Mouse (Mus musculus): ENCODE data around the gene Gm49395. TPM values are rescaled to one million over a fixed set of nuclear protein-coding genes. Genes with fewer than 3 reads are reported as not detected.

Gene Gm49395
- polyA plus RNA-seq, 1 experiment from 2014 or later, result 15.3 TPM

GRCm38 (mm10) chr13:114998100-114998499 is 103.6 kb downstream of the Gm49395 start:
- no peak for TF ChIP-seq CTCF (IDR thresholded peaks at IDR 0.05; ENCODE audit: low read depth)
- WGBS, result 88% methylated on average over 10 of the region's 10 CpGs
- H3K9me3 ChIP-seq (replicated peaks; ENCODE audit: low read length), result no peaks in the 10 kb centered on the region
- H3K4me1 ChIP-seq (replicated peaks; ENCODE audit: insufficient read depth, low read length), result no peaks in the 10 kb centered on the region
- ATAC-seq (replicated peaks; ENCODE audit: low FRiP score, low read depth) (no peak), DNase-seq (ENCODE audit: low spot score) (no peak)
- no peak overlapping the region for H3K9ac ChIP-seq (ENCODE audit: low read depth, low read length)
- no peaks in the 10 kb centered on the region for H3K27me3 ChIP-seq (ENCODE audit: insufficient read depth, low read length)
- H3K27ac ChIP-seq, result no peak overlapping the region
- 0 out of 2 replicates have a peak, but pooled peaks cover 3% of the 10 kb centered on the region for H3K36me3 ChIP-seq (ENCODE audit: insufficient read depth, low read length)
- H3K4me3 ChIP-seq (replicated peaks; ENCODE audit: low read depth, low read length), result no peak overlapping the region
- no peak overlapping the region for H3K4me2 ChIP-seq (ENCODE audit: low read length)

- 51% methylated on average over 14 of the region's 14 CpGs for WGBS
- ATAC-seq (replicated peaks; ENCODE audit: low FRiP score, low read depth) (no peak), DNase-seq (ENCODE audit: low spot score) (no peak)
Measured at GRCm38 (mm10) chr13:114992260-114993014, 109.3 kb downstream of the Gm49395 start.

GRCm38 (mm10) chr13:114987668-114988067 is 114.1 kb downstream of the Gm49395 start:
- Histone ChIP-seq H3K4me1 (replicated peaks; ENCODE audit: insufficient read depth, low read length) (no peaks in the 10 kb centered on the region), H3K9ac (ENCODE audit: low read depth, low read length) (no peak overlapping the region), H3K4me2 (ENCODE audit: low read length) (no peak overlapping the region), H3K36me3 (ENCODE audit: insufficient read depth, low read length) (0 out of 2 replicates have a peak, but pooled peaks cover 5% of the 10 kb centered on the region), H3K4me3 (replicated peaks; ENCODE audit: low read depth, low read length) (no peak overlapping the region), H3K9me3 (replicated peaks; ENCODE audit: low read length) (no peaks in the 10 kb centered on the region), H3K27ac (no peak overlapping the region), H3K27me3 (ENCODE audit: insufficient read depth, low read length) (no peaks in the 10 kb centered on the region)
- TF ChIP-seq CTCF (IDR thresholded peaks at IDR 0.05; ENCODE audit: low read depth), result no peak
- DNase-seq (ENCODE audit: low spot score) (no peak), ATAC-seq (replicated peaks; ENCODE audit: low FRiP score, low read depth) (no peak)
- WGBS, result 55% methylated on average over 6 of the region's 6 CpGs

More at GRCm38 (mm10) chr13:114992260-114993014, 109.3 kb downstream of the Gm49395 start:
- Histone ChIP-seq H3K9me3 (replicated peaks; ENCODE audit: low read length) (no peaks in the 10 kb centered on the region), H3K27me3 (ENCODE audit: insufficient read depth, low read length) (no peaks in the 10 kb centered on the region), H3K4me2 (ENCODE audit: low read length) (no peak overlapping the region), H3K4me1 (replicated peaks; ENCODE audit: insufficient read depth, low read length) (no peaks in the 10 kb centered on the region), H3K27ac (no peak overlapping the region), H3K9ac (ENCODE audit: low read depth, low read length) (no peak overlapping the region), H3K36me3 (ENCODE audit: insufficient read depth, low read length) (0 out of 2 replicates have a peak, but pooled peaks cover 3% of the 10 kb centered on the region), H3K4me3 (replicated peaks; ENCODE audit: low read depth, low read length) (no peak overlapping the region)
- no peak for TF ChIP-seq CTCF (IDR thresholded peaks at IDR 0.05; ENCODE audit: low read depth)

- Histone ChIP-seq H3K27me3 (ENCODE audit: insufficient read depth, low read length) (no peaks in the 10 kb centered on the region), H3K36me3 (ENCODE audit: insufficient read depth, low read length) (0 out of 2 replicates have a peak, but pooled peaks cover 7% of the 10 kb centered on the region), H3K4me1 (replicated peaks; ENCODE audit: insufficient read depth, low read length) (no peaks in the 10 kb centered on the region), H3K4me3 (replicated peaks; ENCODE audit: low read depth, low read length) (no peak overlapping the region), H3K27ac (no peak overlapping the region), H3K9ac (ENCODE audit: low read depth, low read length) (no peak overlapping the region), H3K9me3 (replicated peaks; ENCODE audit: low read length) (no peaks in the 10 kb centered on the region), H3K4me2 (ENCODE audit: low read length) (no peak overlapping the region)
- peak; percentile 66 for TF ChIP-seq CTCF (IDR thresholded peaks at IDR 0.05; ENCODE audit: low read depth)
- 16% methylated on average over 2 of the region's 2 CpGs for WGBS
- ATAC-seq (replicated peaks; ENCODE audit: low FRiP score, low read depth) (0 out of 2 replicates have a peak, but pooled peaks have one; percentile 44), DNase-seq (ENCODE audit: low spot score) (peak; percentile 70)
Measured at GRCm38 (mm10) chr13:114987161-114987560, 114.6 kb downstream of the Gm49395 start.

Other genes with a start within 250 kb of the Gm49395 start
- gene Itga2, start 169.8 kb downstream of the Gm49395 start, polyA plus RNA-seq (2015; fragmentation: Nextera tagmentation; extraction: Ambion mirVana), result 1.9 and 2.3 TPM in 2 replicates
- gene Pelo, start 11.7 kb downstream of the Gm49395 start, polyA plus RNA-seq (2015; fragmentation: Nextera tagmentation; extraction: Ambion mirVana), result 8.4 and 9.9 TPM in 2 replicates
- 27.1 and 29.4 TPM in 2 replicates for gene Itga1, start within 50 bp of the Gm49395 start, polyA plus RNA-seq (2015; fragmentation: Nextera tagmentation; extraction: Ambion mirVana)